In genomic region chr11:31138394-31138793, GRCm38 (mm10) we compare ENCODE assay signal across 11 mouse cellular contexts. TPM values are rescaled to one million over a fixed set of nuclear protein-coding genes. Genes with fewer than 3 reads are reported as not detected.
"Had no signal": no experiment of that assay in that cellular context is flagged by ENCODE, and none has a peak within 500 bp of the region (broad histone marks: within the 10 kb centered on the region; RNA-seq: fewer than 3 reads in every experiment).

No protein-coding gene starts in this region.

RNA-seq across cellular contexts. Expression of gene Gm17332, which starts 43.9 kb away (rescaled TPM):
- total RNA-seq: left cerebral cortex, adult 2 months; left cerebral cortex, adult 8-10 months; left cerebral cortex, postnatal 10 days; left cerebral cortex, postnatal 14 days; left cerebral cortex, postnatal 25 days; left cerebral cortex, postnatal 36 days; left cerebral cortex, postnatal 4 days; liver, adult 2 months; megakaryocyte-erythroid progenitor cell, adult 5-6 weeks; midbrain, postnatal 0 days; monocyte, adult 5-6 weeks had no signal
